Mouse (Mus musculus): ENCODE measurements at regions not wholly inside any gene's neighbourhood (a gene's known extent, or its start where the extent isn't known, plus 50 kb on each side); places are given as distances from the start of the nearest gene placed in this dataset.

DNA sequence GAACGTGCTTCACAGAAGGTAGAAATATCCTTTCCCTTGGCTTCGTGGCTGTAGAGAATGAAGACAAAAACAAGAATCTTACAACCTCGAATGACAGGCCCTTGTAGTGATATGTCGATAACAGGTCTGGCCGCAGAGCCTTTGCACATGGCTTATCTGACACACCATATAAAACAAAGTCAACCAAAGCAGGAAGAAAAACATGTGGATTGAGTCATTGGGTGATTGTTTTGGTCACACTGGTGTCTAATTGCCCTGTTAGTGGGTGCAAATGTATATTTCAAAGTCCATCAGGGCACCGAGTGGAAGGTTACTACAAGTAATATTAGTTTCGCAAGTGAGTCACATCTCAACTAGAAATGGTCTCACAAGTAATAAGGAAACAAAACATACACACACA lies 569.9 kb upstream of the Itga1 start:
- no peak for DNase-seq

DNA sequence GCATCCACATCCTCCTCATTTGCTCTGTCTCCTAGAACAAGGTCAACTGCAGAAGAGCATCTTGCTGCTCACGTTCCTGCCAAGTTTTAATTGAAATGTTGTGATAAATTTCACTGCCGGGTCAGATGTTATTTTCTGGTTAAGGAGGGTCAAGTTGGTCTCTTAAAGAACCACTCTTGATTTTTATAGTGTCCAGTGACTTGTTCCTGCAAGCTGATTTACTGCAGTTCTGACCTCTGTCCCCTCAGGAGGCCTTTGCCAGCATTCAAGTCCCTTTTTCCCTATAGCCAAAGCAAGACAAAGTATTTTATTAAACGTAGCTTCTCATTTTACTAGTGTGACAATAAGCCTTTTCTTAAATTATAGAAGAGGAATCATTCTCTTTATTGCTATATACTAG lies 567.8 kb upstream of the Itga1 start:
- no peak for DNase-seq

- DNase-seq, result no peak
Measured at GRCm38 (mm10) chr13:115655134-115655533, 553.4 kb upstream of the Itga1 start.

GRCm38 (mm10) chr13:115652935-115653334 lies 551.2 kb upstream of the Itga1 start:
- no peak for DNase-seq

DNA sequence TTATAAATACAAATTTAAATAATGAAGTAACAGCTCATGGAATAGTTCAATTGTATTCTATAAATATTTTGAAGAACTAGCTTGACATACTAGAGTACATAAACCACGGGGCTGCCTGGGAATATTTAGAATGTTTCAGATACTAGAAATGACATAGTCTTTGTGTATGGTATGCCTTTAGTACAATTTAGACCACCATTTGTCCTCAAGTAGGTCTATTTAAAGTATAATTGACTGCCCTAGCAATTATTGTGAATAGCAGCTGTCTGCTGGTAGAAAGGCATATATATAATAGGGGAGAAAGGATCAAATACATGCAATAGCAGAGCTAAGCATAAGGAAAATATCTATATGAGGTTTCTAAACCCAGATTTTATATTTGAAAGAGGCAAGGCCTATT lies 550.6 kb upstream of the Itga1 start:
- DNase-seq, result no peak

DNA sequence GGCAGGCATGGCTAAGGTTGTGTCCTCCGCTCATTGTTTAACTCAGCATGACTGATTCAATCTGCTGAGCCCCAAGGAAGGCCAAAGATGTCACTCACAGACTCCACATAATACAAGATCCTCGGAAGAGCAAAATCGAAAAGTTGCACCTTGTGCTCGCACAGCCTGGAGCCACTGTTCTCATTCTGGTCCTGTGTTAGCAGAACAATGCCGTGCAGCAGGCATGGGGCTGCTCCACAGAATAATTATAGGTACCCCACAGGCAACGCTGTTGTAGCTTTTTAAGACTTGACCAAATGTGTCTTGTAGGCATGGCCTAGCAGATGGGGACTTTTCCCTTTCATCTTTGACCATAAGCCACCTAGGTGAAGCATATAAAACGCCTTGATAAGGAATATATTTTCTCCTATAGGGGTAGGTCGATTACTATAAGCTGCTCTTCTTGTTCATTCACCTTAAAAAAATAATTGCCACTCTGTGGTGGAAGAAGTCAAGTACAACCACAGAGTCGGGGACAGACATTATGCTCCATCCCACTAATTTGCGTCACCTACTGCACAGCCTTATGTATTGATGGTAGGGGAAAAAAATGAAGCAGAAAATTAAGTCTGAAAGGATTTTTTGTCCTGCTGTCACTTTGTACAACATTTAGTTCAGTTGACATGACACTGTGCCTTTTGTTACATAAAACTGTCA lies 529.8 kb upstream of the Itga1 start:
- no peak for DNase-seq

DNA sequence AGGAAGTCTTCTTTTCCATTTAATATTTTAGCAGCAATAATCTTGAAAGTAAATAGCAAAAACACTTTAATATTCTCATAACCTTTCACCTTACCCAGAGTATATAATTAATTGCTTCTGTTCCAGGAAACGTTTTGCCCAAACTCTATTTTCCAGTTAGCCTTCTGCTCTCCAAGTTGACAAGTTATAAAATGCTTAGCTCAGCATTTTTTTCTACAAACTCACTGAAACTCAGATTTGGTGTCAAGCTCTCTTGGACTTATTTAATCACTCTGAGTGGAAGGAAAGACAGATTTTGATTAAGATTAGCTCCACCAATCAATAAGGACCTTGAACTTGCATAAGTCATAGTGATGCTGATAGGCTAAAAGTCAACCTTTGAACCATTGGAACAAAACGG lies 528.8 kb upstream of the Itga1 start:
- DNase-seq, result no peak

GRCm38 (mm10) chr13:115613174-115613573 lies 511.4 kb upstream of the Itga1 start:
- no peak for DNase-seq

- no peak for DNase-seq
Measured at GRCm38 (mm10) chr13:115606441-115606840, 504.7 kb upstream of the Itga1 start.

- no peak for DNase-seq
Measured at GRCm38 (mm10) chr13:115595126-115595671, 493.4 kb upstream of the Itga1 start.

- DNase-seq, result no peak
Measured at GRCm38 (mm10) chr13:115575967-115576366, 474.2 kb upstream of the Itga1 start.

GRCm38 (mm10) chr13:115575052-115575891 lies 473.5 kb upstream of the Itga1 start:
- DNase-seq, result no peak

GRCm38 (mm10) chr13:115541167-115541566 lies 439.4 kb upstream of the Itga1 start:
- DNase-seq, result no peak

- DNase-seq, result no peak
Measured at GRCm38 (mm10) chr13:115535900-115536299, 434.1 kb upstream of the Itga1 start.

DNA sequence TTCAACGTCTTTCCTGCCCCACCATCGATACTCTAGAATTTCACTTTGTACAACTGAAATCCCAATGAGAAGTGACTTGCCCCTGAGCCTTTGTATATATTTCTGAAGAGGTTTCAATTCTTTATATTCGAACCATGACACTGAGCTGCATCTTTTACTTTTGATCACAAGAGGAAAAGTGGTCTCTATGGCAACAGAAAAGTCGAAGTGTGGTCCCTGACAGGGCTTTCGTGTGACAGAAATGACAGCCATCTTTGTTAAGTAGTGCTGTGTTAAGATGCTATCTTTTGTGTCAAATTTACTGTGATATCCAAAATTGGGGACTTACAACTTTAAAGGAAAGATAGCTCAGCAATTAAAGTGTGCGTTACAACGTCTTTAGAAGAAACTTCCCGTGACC lies 412.1 kb upstream of the Itga1 start:
- no peak for DNase-seq

GRCm38 (mm10) chr13:115512214-115512613 lies 410.4 kb upstream of the Itga1 start:
- DNase-seq, result no peak

GRCm38 (mm10) chr13:115508646-115509045 lies 406.9 kb upstream of the Itga1 start:
- no peak for DNase-seq

DNA sequence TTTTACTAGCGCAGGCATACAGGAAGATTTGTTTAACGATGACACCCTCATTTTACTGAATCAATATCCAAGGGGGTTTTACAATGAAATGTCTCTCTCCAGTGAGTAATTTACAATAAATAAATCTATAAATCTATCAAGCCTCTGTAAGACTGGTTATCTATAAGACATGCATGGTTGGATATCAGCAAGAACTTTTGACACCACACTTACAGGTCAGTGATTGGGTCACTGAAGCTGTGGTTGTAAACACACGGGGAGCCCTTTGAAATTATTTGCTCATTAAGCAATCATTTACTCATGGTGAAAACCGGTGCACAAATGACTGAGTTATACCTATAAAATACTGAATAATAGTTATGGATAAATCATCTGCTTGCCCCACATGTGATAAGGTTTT lies 392.6 kb upstream of the Itga1 start:
- no peak for DNase-seq

- no peak for DNase-seq
Measured at GRCm38 (mm10) chr13:115475861-115476260, 374.1 kb upstream of the Itga1 start.

DNA sequence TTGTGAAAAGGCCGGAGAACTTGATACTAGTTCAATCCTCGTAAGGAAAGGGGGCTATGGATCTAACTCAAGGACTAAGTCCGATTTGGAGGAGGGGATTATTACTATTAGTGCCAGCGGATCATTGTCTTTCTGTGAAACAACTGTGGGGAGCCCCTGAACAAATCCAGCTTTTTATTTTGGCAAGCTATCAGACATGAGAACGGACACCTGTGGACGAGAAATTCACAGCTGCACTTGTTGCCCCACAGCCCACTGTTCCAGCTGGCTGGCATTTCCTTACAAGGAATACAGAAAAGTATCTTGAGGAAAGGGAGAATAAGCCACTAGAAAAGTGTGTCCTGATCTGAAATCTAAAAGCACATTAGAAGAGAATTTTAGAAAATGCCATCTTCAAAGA lies 363.9 kb upstream of the Itga1 start:
- no peak for DNase-seq

DNA sequence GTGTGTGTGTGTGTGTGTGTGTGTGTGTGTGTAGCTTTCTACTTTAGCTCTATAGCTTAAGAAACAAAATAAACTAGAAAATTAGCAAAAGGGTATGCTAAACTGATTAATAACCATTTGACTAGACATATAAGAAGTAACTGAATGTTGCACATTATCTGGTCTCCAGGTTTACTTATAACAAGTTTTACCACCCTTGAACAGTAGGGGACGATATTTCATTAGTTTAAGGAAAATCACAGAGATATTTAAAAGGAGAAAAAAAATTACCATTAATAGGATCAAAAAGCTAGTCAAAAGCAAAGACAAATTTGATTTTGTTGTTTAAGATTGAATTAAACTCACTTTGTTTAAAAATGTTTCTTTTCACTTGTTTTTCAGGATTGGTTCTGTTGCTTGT lies 349.5 kb upstream of the Itga1 start:
- DNase-seq, result no peak

GRCm38 (mm10) chr13:115427091-115428033 lies 325.6 kb upstream of the Itga1 start:
- no peak for DNase-seq
